Mouse (Mus musculus): ENCODE results near the gene Cdh10. TPM values are rescaled to one million over a fixed set of nuclear protein-coding genes. Genes with fewer than 3 reads are reported as not detected.

The Cdh10 gene
- 0.90 and 1.2 TPM in 2 replicates for polyA plus RNA-seq (2015; fragmentation: Nextera tagmentation; extraction: Ambion mirVana)

DNA sequence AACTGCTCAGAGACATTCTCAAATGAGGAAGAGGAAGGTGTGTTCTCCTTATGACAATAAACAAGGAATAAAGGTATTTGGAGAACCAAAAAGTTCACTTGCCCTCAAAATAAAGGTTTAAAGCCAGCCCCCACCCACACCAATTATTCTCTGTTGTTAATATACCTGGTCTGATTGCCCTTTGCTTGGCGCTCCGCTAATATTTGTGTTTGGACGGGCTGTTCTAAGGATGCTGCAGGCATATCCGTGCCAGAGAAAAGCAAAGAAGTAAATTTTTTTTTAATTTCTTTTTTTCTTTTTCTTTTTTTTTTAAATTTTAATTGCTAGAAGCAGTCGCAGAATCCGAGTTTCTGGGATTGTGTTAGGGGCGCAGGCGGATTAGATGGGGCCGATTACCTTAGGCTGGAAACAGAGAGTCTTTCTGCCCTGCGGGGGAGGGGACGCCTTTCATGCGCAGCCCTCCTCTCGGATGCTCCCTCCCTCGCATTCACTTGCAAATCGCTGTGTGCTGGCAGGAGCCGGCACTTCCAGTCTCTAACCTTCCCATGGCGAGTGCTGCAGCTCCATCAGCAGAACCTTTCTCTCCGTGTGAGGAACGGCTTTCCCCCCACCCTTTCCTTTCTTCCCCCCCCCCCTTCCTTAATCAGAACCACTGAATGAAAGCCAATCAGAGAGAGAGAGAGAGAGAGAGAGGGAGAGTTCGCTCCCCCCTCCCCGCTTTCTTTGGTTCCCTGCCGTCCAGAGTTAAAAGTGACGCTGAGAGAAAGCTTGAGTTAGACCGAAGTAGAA is at the start of gene Cdh10:
Gene Cdh10, plus strand, starts transcription at position 763 of the 789 bp plus-strand sequence.

Data from urinary bladder, postnatal 0 days (tissue).